Mouse (Mus musculus) embryonic facial prominence, embryonic 15.5 days (tissue): ENCODE data around the gene Gm5724. TPM values are rescaled to one million over a fixed set of nuclear protein-coding genes. Genes with fewer than 3 reads are reported as not detected.

ENCODE experiments used
- ATAC-seq: fragments of 200-750 bp; cut with Nextera tagmentation; 2 replicates; pipeline ENCODE4 v1.8.0; 2017; ENCODE audit warnings: low read depth, moderate TSS enrichment; ENCODE audit not compliant: insufficient number of reproducible peaks, low FRiP score, low TSS enrichment
- H3K27ac ChIP-seq: fragments of 300-500 bp; sonication (generic); replicated peaks from 2 replicates; pipeline ENCODE4 v1.5.1; 2015; ENCODE audit warnings: mild to moderate bottlenecking, inconsistent platforms
- H3K27me3 ChIP-seq: fragments of 300-500 bp; sonication (generic); 2 replicates; pipeline ENCODE4 v1.6.1; 2015; ENCODE audit warnings: inconsistent platforms
- H3K36me3 ChIP-seq: fragments of 300-500 bp; sonication (generic); 2 replicates; pipeline ENCODE4 v1.6.1; 2015; ENCODE audit warnings: mild to moderate bottlenecking, inconsistent platforms
- H3K4me1 ChIP-seq: fragments of 300-500 bp; sonication (generic); 2 replicates; pipeline ENCODE4 v1.6.1; 2015; ENCODE audit warnings: inconsistent platforms
- H3K4me2 ChIP-seq: fragments of 300-500 bp; sonication (generic); replicated peaks from 2 replicates; pipeline ENCODE4 v1.6.1; 2015; ENCODE audit warnings: mild to moderate bottlenecking, inconsistent platforms
- H3K4me3 ChIP-seq: fragments of 300-500 bp; sonication (generic); replicated peaks from 2 replicates; pipeline ENCODE4 v1.5.1; 2015; ENCODE audit warnings: mild to moderate bottlenecking, inconsistent platforms
- H3K9ac ChIP-seq: fragments of 300-500 bp; sonication (generic); 2 replicates; pipeline ENCODE4 v1.6.1; 2015; ENCODE audit warnings: inconsistent platforms
- H3K9me3 ChIP-seq: fragments of 300-500 bp; sonication (generic); replicated peaks from 2 replicates; pipeline ENCODE4 v1.6.1; 2016; ENCODE audit warnings: inconsistent platforms
- WGBS: fragments of 180-500 bp; shearing (Covaris S2); methylation state at CpG from one replicate; pipeline ENCODE4 v1.1.7; 2015; 5-methylcytosine and 5-hydroxymethylcytosine counted together
- polyA plus RNA-seq: library from polyadenylated mRNA; unstranded; fragments of >200 nt; fragmentation: Nextera tagmentation; extraction: Ambion mirVana; gene quantifications from 2 replicates; pipeline ENCODE4 v1.2.1, GENCODE M21; 2015

Gene Gm5724
- 0.33 and 0.48 TPM in 2 replicates for polyA plus RNA-seq

DNA sequence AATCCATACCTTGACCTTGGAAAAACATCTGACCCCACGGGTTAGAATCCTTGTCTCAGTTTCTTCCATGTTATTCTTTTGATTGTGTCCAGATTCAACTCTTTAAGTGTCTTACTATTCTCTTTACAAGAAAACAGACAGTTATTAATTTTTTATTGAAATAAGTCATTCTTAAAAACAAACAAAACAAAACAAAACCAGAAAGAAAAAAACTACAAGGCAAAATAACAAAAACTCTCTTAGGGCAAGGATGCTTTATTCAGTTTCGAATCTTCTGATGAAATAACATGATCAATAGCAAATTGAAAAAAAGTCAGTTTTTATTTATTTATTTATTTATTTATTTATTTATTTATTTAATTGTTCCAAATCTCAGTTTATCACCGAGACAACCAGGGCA, at the start of gene Gm5724:
TSS of gene Gm5724 (minus strand) at position 101 of the 400 bp plus-strand sequence.
- H3K4me3 ChIP-seq = no peak within 1 kb of the TSS
- no peaks in the 10 kb centered on the region for H3K36me3 ChIP-seq
- no peak within 1 kb of the TSS for H3K27ac ChIP-seq
- no peak for ATAC-seq
- no peaks in the 10 kb centered on the region for H3K9me3 ChIP-seq
- no peaks in the 10 kb centered on the region for H3K27me3 ChIP-seq
- H3K4me1 ChIP-seq = no peaks in the 10 kb centered on the region
- WGBS = 80% methylated on average over 3 of the region's 3 CpGs
- no peak within 1 kb of the TSS for H3K9ac ChIP-seq
- no peak within 1 kb of the TSS for H3K4me2 ChIP-seq

DNA sequence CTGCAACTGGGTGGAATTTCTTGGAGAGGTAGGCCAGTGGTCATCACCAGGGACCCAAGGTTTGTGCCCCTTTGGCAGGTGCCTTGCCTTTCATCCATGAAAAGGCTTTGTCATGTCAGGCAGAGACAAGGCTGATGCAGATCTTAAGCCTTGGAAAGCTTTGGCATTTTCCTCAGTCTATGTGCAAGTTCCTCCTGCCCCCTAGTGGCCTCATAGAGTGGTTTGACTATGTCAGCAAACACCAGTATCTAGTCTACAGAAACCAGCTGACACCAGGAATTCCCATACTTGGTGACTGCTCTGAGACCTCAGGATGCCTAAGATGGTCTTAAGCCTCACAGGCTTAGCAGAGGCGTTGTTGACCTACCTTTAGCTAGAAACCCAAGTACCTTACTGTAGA, 24.2 kb upstream of the Gm5724 start:
- H3K9ac ChIP-seq = no peak overlapping the region
- 19% methylated on average over 1 of the region's 1 CpGs for WGBS
- no peaks in the 10 kb centered on the region for H3K36me3 ChIP-seq
- no peak overlapping the region for H3K4me2 ChIP-seq
- ATAC-seq = no peak
- no peaks in the 10 kb centered on the region for H3K4me1 ChIP-seq
- H3K27ac ChIP-seq = no peak overlapping the region
- no peaks in the 10 kb centered on the region for H3K9me3 ChIP-seq
- H3K27me3 ChIP-seq = no peaks in the 10 kb centered on the region
- no peak overlapping the region for H3K4me3 ChIP-seq

DNA sequence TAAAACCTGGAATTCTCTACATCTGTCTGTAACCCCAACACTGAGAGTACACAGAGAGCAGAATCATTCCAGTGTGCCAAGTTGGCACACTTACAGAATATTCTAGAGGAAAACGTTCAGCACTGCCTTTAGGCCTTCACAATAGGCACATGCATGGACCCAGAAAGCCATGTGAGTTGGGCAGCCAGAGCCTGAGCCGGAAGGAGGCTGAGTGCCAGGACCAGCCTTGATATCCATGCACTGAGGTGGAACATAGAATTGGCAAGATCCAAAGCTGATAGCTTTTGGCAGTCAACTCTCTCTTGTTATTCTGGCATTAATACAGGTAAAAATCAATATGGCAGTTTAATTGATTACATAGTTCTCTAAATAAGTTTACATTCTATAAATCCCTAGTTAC, 866 bp upstream of the Gm5724 start:
- H3K4me2 ChIP-seq = no peak overlapping the region
- H3K4me1 ChIP-seq = no peaks in the 10 kb centered on the region
- no peaks in the 10 kb centered on the region for H3K36me3 ChIP-seq
- ATAC-seq = no peak
- no peaks in the 10 kb centered on the region for H3K9me3 ChIP-seq
- WGBS = 76% methylated on average over 2 of the region's 2 CpGs
- no peak overlapping the region for H3K9ac ChIP-seq
- no peak overlapping the region for H3K4me3 ChIP-seq
- H3K27ac ChIP-seq = no peak overlapping the region
- no peaks in the 10 kb centered on the region for H3K27me3 ChIP-seq

DNA sequence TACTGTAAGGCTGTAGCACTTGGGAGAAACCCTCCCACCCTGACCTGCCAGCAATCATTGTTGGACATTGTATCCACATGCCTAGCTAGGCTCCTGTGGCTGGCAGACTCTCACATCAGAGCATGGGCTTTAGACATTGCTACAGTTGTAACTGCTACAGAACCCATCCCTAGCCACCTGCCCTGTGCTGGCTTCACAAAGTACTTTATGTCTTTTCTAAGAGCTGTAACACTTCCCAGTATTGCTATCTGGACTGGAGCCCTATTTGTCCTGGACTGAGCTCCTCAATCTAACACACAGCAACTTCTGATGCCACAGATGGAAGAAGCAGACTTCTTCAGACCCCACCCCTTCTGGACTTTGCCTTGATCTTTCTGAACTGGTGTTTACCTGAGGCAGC, 82.4 kb downstream of the Gm5724 start:
- no peak overlapping the region for H3K4me2 ChIP-seq
- ATAC-seq = no peak
- no peaks in the 10 kb centered on the region for H3K9me3 ChIP-seq
- H3K9ac ChIP-seq = no peak overlapping the region
- no peaks in the 10 kb centered on the region for H3K27me3 ChIP-seq
- no peak overlapping the region for H3K4me3 ChIP-seq
- H3K27ac ChIP-seq = no peak overlapping the region
- H3K4me1 ChIP-seq = no peaks in the 10 kb centered on the region
- H3K36me3 ChIP-seq = no peaks in the 10 kb centered on the region

DNA sequence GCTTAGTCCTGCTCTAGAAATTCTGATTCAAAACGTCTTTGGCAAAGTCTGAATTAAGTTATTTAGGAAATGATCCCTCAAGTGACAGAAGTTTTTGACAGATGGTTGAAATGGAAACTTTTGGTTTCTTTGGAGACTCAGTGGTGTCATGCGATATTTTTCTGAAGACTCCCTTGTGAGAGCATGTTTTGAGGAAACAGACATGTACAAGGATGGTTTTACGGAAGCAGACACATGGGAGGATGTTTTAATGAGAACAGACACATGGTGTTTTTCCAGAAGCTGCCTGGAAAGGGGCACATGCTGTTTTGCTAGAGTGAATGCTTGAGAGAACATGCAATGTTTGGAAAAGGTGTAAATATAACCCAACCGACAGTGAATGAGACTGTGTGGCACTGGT, 86.6 kb downstream of the Gm5724 start:
- ATAC-seq = no peak
- H3K9ac ChIP-seq = no peak overlapping the region
- WGBS = 47% methylated on average over 4 of the region's 4 CpGs
- H3K4me3 ChIP-seq = no peak overlapping the region
- H3K36me3 ChIP-seq = no peaks in the 10 kb centered on the region
- no peaks in the 10 kb centered on the region for H3K9me3 ChIP-seq
- no peak overlapping the region for H3K4me2 ChIP-seq
- H3K27me3 ChIP-seq = no peaks in the 10 kb centered on the region
- H3K4me1 ChIP-seq = no peaks in the 10 kb centered on the region
- no peak overlapping the region for H3K27ac ChIP-seq

Other genes with a start within 250 kb of the Gm5724 start
- 0.20 and 0.39 TPM in 2 replicates for gene Slco1c1, start 249.4 kb downstream of the Gm5724 start, polyA plus RNA-seq
- gene Slco1b2, start 144.3 kb downstream of the Gm5724 start, polyA plus RNA-seq = not detected in 2 replicates
- 0.23 TPM in 1 of 2 replicates, not detected in the other for gene Slco1a4, start 82.4 kb upstream of the Gm5724 start, polyA plus RNA-seq
- not detected in 2 replicates for gene Slco1a1, start 173.2 kb upstream of the Gm5724 start, polyA plus RNA-seq
- gene Gm6614, start 237.6 kb upstream of the Gm5724 start, polyA plus RNA-seq = 0.12 TPM in 1 of 2 replicates, not detected in the other